Mouse (Mus musculus): ENCODE measurements around the gene Dpm1. TPM values are rescaled to one million over a fixed set of nuclear protein-coding genes. Genes with fewer than 3 reads are reported as not detected.

Dpm1 gene
- total and polyA plus RNA-seq, 2 experiments from 2014 or later: 108 to 141 TPM

DNA sequence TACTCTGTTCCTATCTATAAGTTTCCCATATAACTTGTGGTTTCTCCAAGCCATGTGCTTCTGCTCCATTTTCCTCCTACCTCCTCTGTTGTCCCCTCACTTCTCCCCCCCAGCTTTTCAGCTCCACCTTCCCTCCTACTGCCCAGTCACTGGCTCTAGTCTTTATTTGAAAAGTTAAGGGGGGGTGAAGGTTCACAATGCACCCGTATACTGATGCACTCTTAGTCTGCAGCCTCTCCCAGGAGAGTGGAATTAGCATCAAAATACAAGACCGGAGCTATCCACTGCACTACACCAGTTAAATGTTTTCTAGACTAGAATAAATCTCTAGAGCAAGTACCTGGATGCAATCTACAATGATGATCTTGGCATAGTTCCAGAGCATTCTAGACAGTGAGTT lies 34.7 kb downstream of the Dpm1 start:
- ATAC-seq (ENCODE audit: insufficient read depth, low read depth): no peak
- Histone ChIP-seq H3K4me2 (ENCODE audit: low read depth, low read length) (no peak overlapping the region), H3K9ac (replicated peaks; ENCODE audit: low read depth, low read length) (no peak overlapping the region), H3K9me3 (replicated peaks; ENCODE audit: control insufficient read depth, low read length) (no peaks in the 10 kb centered on the region), H3K36me3 (replicated peaks; ENCODE audit: control insufficient read depth, insufficient read depth, low read length) (peaks cover 8% of the 10 kb centered on the region; the same call in 1 of the 2 replicates), H3K27me3 (ENCODE audit: control insufficient read depth, insufficient read depth, low read length) (no peaks in the 10 kb centered on the region), H3K27ac (ENCODE audit: low read depth) (no peak overlapping the region), H3K4me3 (ENCODE audit: low read depth, low read length) (no peak overlapping the region), H3K4me1 (ENCODE audit: control insufficient read depth, insufficient read depth) (peaks cover 36% of the 10 kb centered on the region)
- whole genome bisulfite sequencing: 63% methylated on average over 2 of the region's 2 CpGs
- DNase-seq (ENCODE audit: low spot score): no peak
- TF ChIP-seq CTCF (IDR thresholded peaks at IDR 0.05; ENCODE audit: low read depth) (no peak), EP300 (IDR thresholded peaks at IDR 0.05; ENCODE audit: low read depth) (no peak)

DNA sequence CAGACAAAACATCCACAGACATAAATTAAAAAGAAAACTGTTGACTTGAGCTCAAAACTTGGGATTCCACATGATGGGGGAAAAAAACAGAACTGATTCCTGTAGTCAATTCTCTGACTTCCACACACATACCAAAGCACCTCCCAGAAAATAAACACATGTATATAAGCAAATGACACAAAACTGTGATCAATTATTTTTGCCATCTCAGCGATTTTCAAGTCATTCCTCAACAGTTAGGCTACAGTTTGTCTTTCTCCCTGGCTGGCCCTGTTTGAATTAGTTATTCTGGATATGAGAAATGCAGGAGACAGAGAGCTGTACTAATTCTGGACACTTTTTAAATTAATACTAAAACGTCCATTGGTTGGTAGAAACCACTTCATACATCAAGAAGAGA lies 36.7 kb downstream of the Dpm1 start:
- no peaks in the 10 kb centered on the region for H3K9me3 ChIP-seq (replicated peaks; ENCODE audit: control insufficient read depth, low read length)
- H3K4me3 ChIP-seq (ENCODE audit: low read depth, low read length): no peak overlapping the region
- H3K4me1 ChIP-seq (ENCODE audit: control insufficient read depth, insufficient read depth): peaks cover 40% of the 10 kb centered on the region
- DNase-seq (ENCODE audit: low spot score): no peak
- 47% methylated on average over 2 of the region's 2 CpGs for WGBS
- no peak overlapping the region for H3K27ac ChIP-seq (ENCODE audit: low read depth)
- no peaks in the 10 kb centered on the region for H3K27me3 ChIP-seq (ENCODE audit: control insufficient read depth, insufficient read depth, low read length)
- H3K36me3 ChIP-seq (replicated peaks; ENCODE audit: control insufficient read depth, insufficient read depth, low read length): peaks cover 10% of the 10 kb centered on the region; the same call in 1 of the 2 replicates
- no peak overlapping the region for H3K9ac ChIP-seq (replicated peaks; ENCODE audit: low read depth, low read length)
- ATAC-seq (ENCODE audit: insufficient read depth, low read depth): no peak
- TF ChIP-seq EP300 (IDR thresholded peaks at IDR 0.05; ENCODE audit: low read depth): no peak
- TF ChIP-seq CTCF (IDR thresholded peaks at IDR 0.05; ENCODE audit: low read depth): no peak
- no peak overlapping the region for H3K4me2 ChIP-seq (ENCODE audit: low read depth, low read length)

DNA sequence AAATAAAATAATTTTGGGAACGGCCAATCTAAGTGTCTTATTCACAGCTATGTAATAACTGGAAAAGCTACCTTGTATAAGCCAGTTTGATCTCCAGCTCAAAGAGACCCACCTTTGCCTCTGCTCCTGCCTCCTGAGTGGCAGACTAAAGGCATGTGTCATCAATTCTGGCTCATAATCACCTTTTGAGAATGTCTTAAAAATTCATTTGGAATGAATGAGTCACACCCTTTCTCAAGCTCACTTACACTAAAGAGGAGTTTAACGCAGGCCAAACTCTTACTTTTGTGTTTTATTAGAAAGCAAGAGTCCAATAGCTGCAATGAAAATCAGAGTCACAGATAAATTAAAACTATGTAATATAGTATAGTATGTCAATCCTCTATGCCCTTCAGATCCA lies 38.5 kb downstream of the Dpm1 start:
- WGBS: 85% methylated on average over 2 of the region's 2 CpGs
- no peaks in the 10 kb centered on the region for H3K9me3 ChIP-seq (replicated peaks; ENCODE audit: control insufficient read depth, low read length)
- no peak overlapping the region for H3K4me3 ChIP-seq (ENCODE audit: low read depth, low read length)
- DNase-seq (ENCODE audit: low spot score) (no peak), ATAC-seq (ENCODE audit: insufficient read depth, low read depth) (no peak)
- no peak overlapping the region for H3K27ac ChIP-seq (ENCODE audit: low read depth)
- peaks cover 41% of the 10 kb centered on the region for H3K4me1 ChIP-seq (ENCODE audit: control insufficient read depth, insufficient read depth)
- no peak overlapping the region for H3K9ac ChIP-seq (replicated peaks; ENCODE audit: low read depth, low read length)
- peaks cover 12% of the 10 kb centered on the region for H3K36me3 ChIP-seq (replicated peaks; ENCODE audit: control insufficient read depth, insufficient read depth, low read length)
- no peak overlapping the region for H3K4me2 ChIP-seq (ENCODE audit: low read depth, low read length)
- no peaks in the 10 kb centered on the region for H3K27me3 ChIP-seq (ENCODE audit: control insufficient read depth, insufficient read depth, low read length)
- TF ChIP-seq CTCF (IDR thresholded peaks at IDR 0.05; ENCODE audit: low read depth) (no peak), EP300 (IDR thresholded peaks at IDR 0.05; ENCODE audit: low read depth) (no peak)

DNA sequence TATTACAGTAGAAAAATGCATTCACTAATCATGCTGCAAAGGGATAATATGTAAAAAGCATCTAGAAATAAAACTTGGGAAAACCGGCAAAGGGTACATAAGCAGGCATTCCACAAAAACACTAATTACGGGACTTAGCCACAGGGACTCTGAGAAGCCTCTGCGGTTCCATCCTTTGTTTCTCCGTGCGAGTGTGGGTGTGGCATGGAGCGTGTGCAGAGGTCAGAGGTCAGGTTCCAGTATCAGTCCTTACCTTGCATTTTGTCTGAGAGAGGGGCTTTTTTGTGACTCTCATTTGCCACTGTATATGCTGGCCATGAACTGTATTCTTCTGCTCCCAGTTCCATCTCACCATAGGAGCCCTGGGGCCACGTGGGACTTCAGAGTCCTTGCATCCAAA lies 54.4 kb downstream of the Dpm1 start:
- no peak overlapping the region for H3K9ac ChIP-seq (replicated peaks; ENCODE audit: low read depth, low read length)
- no peaks in the 10 kb centered on the region for H3K4me1 ChIP-seq (ENCODE audit: control insufficient read depth, insufficient read depth)
- no peaks in the 10 kb centered on the region for H3K27me3 ChIP-seq (ENCODE audit: control insufficient read depth, insufficient read depth, low read length)
- H3K27ac ChIP-seq (ENCODE audit: low read depth): no peak overlapping the region
- H3K36me3 ChIP-seq (replicated peaks; ENCODE audit: control insufficient read depth, insufficient read depth, low read length): peaks cover 16% of the 10 kb centered on the region; the same call in 1 of the 2 replicates
- ATAC-seq (ENCODE audit: insufficient read depth, low read depth): no peak
- no peak for DNase-seq (ENCODE audit: low spot score)
- H3K4me2 ChIP-seq (ENCODE audit: low read depth, low read length): no peak overlapping the region
- TF ChIP-seq CTCF (IDR thresholded peaks at IDR 0.05; ENCODE audit: low read depth) (no peak), EP300 (IDR thresholded peaks at IDR 0.05; ENCODE audit: low read depth) (no peak)
- H3K9me3 ChIP-seq (replicated peaks; ENCODE audit: control insufficient read depth, low read length): no peaks in the 10 kb centered on the region
- 63% methylated on average over 7 of the region's 7 CpGs for WGBS
- H3K4me3 ChIP-seq (ENCODE audit: low read depth, low read length): no peak overlapping the region

DNA sequence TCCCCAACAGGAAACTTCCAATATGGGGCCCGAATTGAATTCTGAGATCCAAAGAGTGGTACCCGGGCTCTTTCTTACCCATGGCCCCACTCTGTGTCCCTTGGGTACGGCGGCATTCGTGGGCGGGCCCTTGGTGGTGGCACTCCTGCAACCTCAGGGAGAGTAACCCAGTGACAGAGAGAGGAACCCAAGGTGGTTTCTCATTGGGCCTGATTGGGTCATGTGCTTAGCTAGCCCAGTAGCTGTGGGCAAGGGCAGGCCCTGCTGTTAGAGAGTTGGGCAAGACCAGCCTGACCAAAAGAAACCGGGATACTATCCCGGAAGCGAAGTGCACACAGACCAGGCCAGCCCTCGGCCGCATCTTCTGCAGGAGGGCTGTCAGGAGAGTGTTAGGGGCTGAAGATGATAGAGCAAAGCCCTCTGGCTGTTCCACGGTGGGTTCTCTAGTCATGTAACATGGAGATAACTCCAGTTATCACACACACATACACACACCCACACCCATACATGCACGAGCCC lies 60.2 kb downstream of the Dpm1 start:
- peak; percentile 85 for DNase-seq (ENCODE audit: low spot score)
- TF ChIP-seq EP300 (IDR thresholded peaks at IDR 0.05; ENCODE audit: low read depth): no peak
- ATAC-seq (ENCODE audit: insufficient read depth, low read depth): peak; percentile 97

DNA sequence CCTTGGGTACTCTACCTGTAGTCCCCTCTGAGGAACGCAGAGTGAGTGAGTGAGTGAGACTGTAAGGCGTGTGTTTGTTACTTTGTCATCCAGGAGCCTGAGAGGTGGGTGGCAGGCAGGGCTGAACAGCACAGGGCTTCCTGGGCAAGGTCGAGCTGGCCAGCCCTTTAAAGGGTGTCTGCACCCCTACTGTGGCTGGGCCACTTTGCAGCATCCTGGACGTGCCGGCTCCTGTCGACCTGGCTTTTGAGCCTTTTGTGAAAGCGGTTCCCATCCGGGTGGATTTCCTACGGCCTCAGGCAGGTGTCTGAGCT lies 60.6 kb downstream of the Dpm1 start:
- peak; percentile 16; the same call in 1 of the 2 replicates for ATAC-seq (ENCODE audit: insufficient read depth, low read depth)
- H3K27ac ChIP-seq (ENCODE audit: low read depth): peak overlapping the region; percentile 75
- 7% methylated on average over 9 of the region's 9 CpGs for WGBS
- TF ChIP-seq CTCF (IDR thresholded peaks at IDR 0.05; ENCODE audit: low read depth) (no peak), EP300 (IDR thresholded peaks at IDR 0.05; ENCODE audit: low read depth) (no peak)
- peak overlapping the region; percentile 44 for H3K4me3 ChIP-seq (ENCODE audit: low read depth, low read length)
- H3K9ac ChIP-seq (replicated peaks; ENCODE audit: low read depth, low read length): peak overlapping the region; percentile 42; the same call in 1 of the 2 replicates
- peak overlapping the region; percentile 65 for H3K4me2 ChIP-seq (ENCODE audit: low read depth, low read length)
- no peak for DNase-seq (ENCODE audit: low spot score)
- H3K4me1 ChIP-seq (ENCODE audit: control insufficient read depth, insufficient read depth): peaks cover 19% of the 10 kb centered on the region
- no peaks in the 10 kb centered on the region for H3K36me3 ChIP-seq (replicated peaks; ENCODE audit: control insufficient read depth, insufficient read depth, low read length)
- no peaks in the 10 kb centered on the region for H3K27me3 ChIP-seq (ENCODE audit: control insufficient read depth, insufficient read depth, low read length)
- no peaks in the 10 kb centered on the region for H3K9me3 ChIP-seq (replicated peaks; ENCODE audit: control insufficient read depth, low read length)

More for the DNA sequence above, 60.2 kb downstream of the Dpm1 start:
- H3K9ac ChIP-seq (replicated peaks; ENCODE audit: low read depth, low read length): peak overlapping the region; percentile 42; the same call in 1 of the 2 replicates
- H3K4me3 ChIP-seq (ENCODE audit: low read depth, low read length): peak overlapping the region; percentile 44
- no peaks in the 10 kb centered on the region; the same call in 1 of the 2 replicates for H3K36me3 ChIP-seq (replicated peaks; ENCODE audit: control insufficient read depth, insufficient read depth, low read length)
- H3K27ac ChIP-seq (ENCODE audit: low read depth): peak overlapping the region; percentile 75
- WGBS: 5% methylated on average over 13 of the region's 13 CpGs
- H3K27me3 ChIP-seq (ENCODE audit: control insufficient read depth, insufficient read depth, low read length): no peaks in the 10 kb centered on the region
- no peaks in the 10 kb centered on the region for H3K9me3 ChIP-seq (replicated peaks; ENCODE audit: control insufficient read depth, low read length)
- H3K4me2 ChIP-seq (ENCODE audit: low read depth, low read length): peak overlapping the region; percentile 65
- H3K4me1 ChIP-seq (ENCODE audit: control insufficient read depth, insufficient read depth): peaks cover 19% of the 10 kb centered on the region

Measured in heart, postnatal 0 days (tissue).